Mouse (Mus musculus) adrenal gland, postnatal 10 days (tissue): ENCODE data around the gene Ppp1cc. TPM values are rescaled to one million over a fixed set of nuclear protein-coding genes. Genes with fewer than 3 reads are reported as not detected.
"Not testable (repeated sequence)": the region's sequence is repeated elsewhere in the genome, so short reads cannot be mapped to it uniquely, and the experiment has no call there.

Source experiments
- DNase-seq: peaks from one replicate; pipeline ENCODE4 v3.0.0; 2021; ENCODE audit warnings: mixed read lengths
- total RNA-seq, 2 experiments: library from RNA; stranded (reverse); gene quantifications; 2 replicates each; pipeline ENCODE4 v1.2.3; 2021

Gene Ppp1cc
- total RNA-seq, 2 experiments from 2014 or later, result 149 to 173 TPM

- DNase-seq, result peak; percentile 65
These were observed 21.3 kb upstream of the Ppp1cc start for GRCm38 (mm10) chr5:122136508-122137408.

GRCm38 (mm10) chr5:122138856-122139255 is 19.2 kb upstream of the Ppp1cc start:
- no peak for DNase-seq

GRCm38 (mm10) chr5:122139771-122140170 is 18.3 kb upstream of the Ppp1cc start:
- not testable (repeated sequence) for DNase-seq

GRCm38 (mm10) chr5:122140723-122141122 is 17.4 kb upstream of the Ppp1cc start, which contains the start of gene Ccdc63:
Ccdc63 (minus strand) TSS chr5:122140823.
- no peak for DNase-seq

- DNase-seq, result peak; percentile 63
These were observed 15.7 kb upstream of the Ppp1cc start for GRCm38 (mm10) chr5:122142230-122142992.

GRCm38 (mm10) chr5:122143543-122143942 is 14.5 kb upstream of the Ppp1cc start:
- no peak for DNase-seq

- no peak for DNase-seq
These were observed 13.3 kb upstream of the Ppp1cc start for GRCm38 (mm10) chr5:122144825-122145224.

GRCm38 (mm10) chr5:122145381-122146055 is 12.6 kb upstream of the Ppp1cc start:
- DNase-seq, result peak; percentile 63

GRCm38 (mm10) chr5:122146056-122146580 is 12.0 kb upstream of the Ppp1cc start:
- peak; percentile 63 for DNase-seq

GRCm38 (mm10) chr5:122146609-122147008 is 11.5 kb upstream of the Ppp1cc start:
- no peak for DNase-seq

- no peak for DNase-seq
These were observed 10.0 kb upstream of the Ppp1cc start for GRCm38 (mm10) chr5:122148107-122148506.

- no peak for DNase-seq
These were observed 8.8 kb upstream of the Ppp1cc start for GRCm38 (mm10) chr5:122149259-122149658.

- not testable (repeated sequence) for DNase-seq
These were observed 5.6 kb upstream of the Ppp1cc start for GRCm38 (mm10) chr5:122152508-122152907.

- DNase-seq, result no peak
These were observed 4.1 kb upstream of the Ppp1cc start for GRCm38 (mm10) chr5:122154006-122154405.

- no peak for DNase-seq
These were observed 3.3 kb upstream of the Ppp1cc start for GRCm38 (mm10) chr5:122154782-122155181.

- no peak for DNase-seq
These were observed 2.5 kb upstream of the Ppp1cc start for GRCm38 (mm10) chr5:122155613-122156012.

- DNase-seq, result no peak
These were observed 1.6 kb upstream of the Ppp1cc start for GRCm38 (mm10) chr5:122156486-122156885.

- DNase-seq, result peak; percentile 53
These were observed 758 bp downstream of the Ppp1cc start for GRCm38 (mm10) chr5:122158557-122159515.

GRCm38 (mm10) chr5:122163194-122163593 is 5.1 kb downstream of the Ppp1cc start:
- no peak for DNase-seq

- no peak for DNase-seq
These were observed 5.9 kb downstream of the Ppp1cc start for GRCm38 (mm10) chr5:122164011-122164410.
